Mouse (Mus musculus) thymus, postnatal 4 days (tissue): ENCODE data around the gene Unc5cl.
"Not testable (repeated sequence)": the region's sequence is repeated elsewhere in the genome, so short reads cannot be mapped to it uniquely, and the experiment has no call there.

Experiments
- DNase-seq: peaks from one replicate; pipeline ENCODE4 v3.0.0; 2021

The Unc5cl gene

GRCm38 (mm10) chr17:48467395-48468231 is 12.9 kb downstream of the Unc5cl start:
- DNase-seq: peak; percentile 90

GRCm38 (mm10) chr17:48474282-48474681 is 19.6 kb downstream of the Unc5cl start:
- not testable (repeated sequence) for DNase-seq

- DNase-seq: no peak
Measured at GRCm38 (mm10) chr17:48475444-48475843, 20.7 kb downstream of the Unc5cl start.

- no peak for DNase-seq
Measured at GRCm38 (mm10) chr17:48479952-48480351, 25.3 kb downstream of the Unc5cl start.

GRCm38 (mm10) chr17:48483764-48484163 is 29.1 kb downstream of the Unc5cl start:
- DNase-seq: no peak

GRCm38 (mm10) chr17:48484191-48484590 is 29.5 kb downstream of the Unc5cl start:
- DNase-seq: no peak

GRCm38 (mm10) chr17:48489466-48489865 is 34.8 kb downstream of the Unc5cl start:
- no peak for DNase-seq

GRCm38 (mm10) chr17:48492621-48493020 is 37.9 kb downstream of the Unc5cl start:
- DNase-seq: no peak

- DNase-seq: no peak
Measured at GRCm38 (mm10) chr17:48493582-48493981, 38.9 kb downstream of the Unc5cl start.

- DNase-seq: no peak
Measured at GRCm38 (mm10) chr17:48493986-48494385, 39.3 kb downstream of the Unc5cl start.

- DNase-seq: no peak
Measured at GRCm38 (mm10) chr17:48497986-48498385, 43.3 kb downstream of the Unc5cl start.

- no peak for DNase-seq
Measured at GRCm38 (mm10) chr17:48500846-48501445, 46.2 kb downstream of the Unc5cl start.

GRCm38 (mm10) chr17:48505006-48505405 is 50.3 kb downstream of the Unc5cl start:
- DNase-seq: no peak

- DNase-seq: no peak
Measured at GRCm38 (mm10) chr17:48506986-48507385, 52.3 kb downstream of the Unc5cl start.

- DNase-seq: peak; percentile 57
Measured at GRCm38 (mm10) chr17:48509596-48509995, 54.9 kb downstream of the Unc5cl start.

- DNase-seq: peak; percentile 18
Measured at GRCm38 (mm10) chr17:48512614-48513281, 58.0 kb downstream of the Unc5cl start.

GRCm38 (mm10) chr17:48514613-48515012 is 59.9 kb downstream of the Unc5cl start:
- DNase-seq: no peak

GRCm38 (mm10) chr17:48519046-48519445 is 64.3 kb downstream of the Unc5cl start:
- DNase-seq: no peak

GRCm38 (mm10) chr17:48520352-48520751 is 65.7 kb downstream of the Unc5cl start:
- DNase-seq: no peak

GRCm38 (mm10) chr17:48523056-48523455 is 68.4 kb downstream of the Unc5cl start:
- DNase-seq: no peak

GRCm38 (mm10) chr17:48533844-48534705 is 79.4 kb downstream of the Unc5cl start:
- DNase-seq: no peak

- DNase-seq: peak; percentile 60
Measured at GRCm38 (mm10) chr17:48538328-48538727, 83.6 kb downstream of the Unc5cl start.

GRCm38 (mm10) chr17:48539326-48539725 is 84.6 kb downstream of the Unc5cl start:
- DNase-seq: no peak
